Mouse (Mus musculus) thymus, adult 2 months (tissue): ENCODE measurements around the gene Fstl1.

Experiments used
- CTCF ChIP-seq: fragments of 200-500 bp; IDR thresholded peaks from 2 replicates; pipeline ENCODE4 v1.5.1; 2012; ENCODE audit warnings: mild to moderate bottlenecking, control low read depth, low read length, moderate library complexity, borderline replicate concordance; ENCODE audit not compliant: control insufficient read depth, poor library complexity, insufficient read depth; ENCODE audit errors: extremely low read depth
- POLR2A ChIP-seq: fragments of 200-500 bp; IDR thresholded peaks from 2 replicates; pipeline ENCODE4 v1.6.1; 2012; ENCODE audit warnings: mild to moderate bottlenecking, low read length, control low read depth, moderate library complexity; ENCODE audit not compliant: control insufficient read depth, poor library complexity, insufficient read depth; ENCODE audit errors: extremely low read depth

GRCm38 (mm10) chr16:37757223-37757622 is 19.4 kb upstream of the Fstl1 start:
- TF ChIP-seq CTCF (no peak), POLR2A (no peak)
